In genomic region chr4:155168835-155169252, GRCm38 (mm10) we compare ENCODE assay signal across 32 mouse cellular contexts. TPM values are rescaled to one million over a fixed set of nuclear protein-coding genes. Genes with fewer than 3 reads are reported as not detected.
A peak's percentile ranks its signal among the peaks of the same experiment; 100 is the strongest.
DNase-seq lines count a peak whose midpoint lies in the region; ATAC-seq and TF ChIP-seq lines count a peak whose summit lies in the region.
"Had no signal": no experiment of that assay in that cellular context is flagged by ENCODE, and none has a peak within 500 bp of the region (broad histone marks: within the 10 kb centered on the region; RNA-seq: fewer than 3 reads in every experiment).

No protein-coding gene starts in this region.

- DNase-seq in thymus, adult 2 months, result peak; percentile 33
- DNase-seq in thymus, adult 18-20 months, result no peak
- no peak for DNase-seq in forebrain, embryonic 14.5 days (ENCODE audit: low spot score)
- DNase-seq: adrenal gland, postnatal 10 days; B cell, adult 2 months; cerebellum, adult 8-10 months; cerebellum, postnatal 36 days; embryo, embryonic 11 days; gastrocnemius, postnatal 25 days; heart, adult 18-20 months; heart, postnatal 10 days; kidney, adult 8-10 months; kidney, postnatal 10 days; lung, adult 18-20 months; lung, postnatal 14 days; midbrain, embryonic 14.5 days; right cerebral cortex, postnatal 14 days; spleen, adult 18-20 months had no signal

- H3K9me3 ChIP-seq in E14TG2a.4 (ENCODE audit: low read length), result no peaks in the 10 kb centered on the region
- H3K9me3 ChIP-seq in forebrain, embryonic 14.5 days (replicated peaks; ENCODE audit: control insufficient read depth, low read length), result no peaks in the 10 kb centered on the region
- no peaks in the 10 kb centered on the region for H3K9me3 ChIP-seq in hindbrain, embryonic 12.5 days (replicated peaks)
- H3K9me3 ChIP-seq: embryonic facial prominence, embryonic 13.5 days; forebrain, embryonic 12.5 days; heart, embryonic 12.5 days; hindbrain, embryonic 13.5 days; neural tube, embryonic 12.5 days had no signal

- TF ChIP-seq CTCF in thymus, adult 2 months (IDR thresholded peaks at IDR 0.05; ENCODE audit: borderline replicate concordance, control insufficient read depth, extremely low read depth, insufficient read depth, low read length, poor library complexity), result no peak
- TF ChIP-seq CTCF in E14TG2a.4 (conservative IDR thresholded peaks at IDR 0.05; ENCODE audit: low read length), result no peak

- no peak overlapping the region for H3K9ac ChIP-seq in forebrain, embryonic 14.5 days (ENCODE audit: low read length)
- no peak overlapping the region for H3K9ac ChIP-seq in hindbrain, embryonic 12.5 days
- H3K9ac ChIP-seq: embryonic facial prominence, embryonic 13.5 days; forebrain, embryonic 12.5 days; heart, embryonic 12.5 days; hindbrain, embryonic 13.5 days; neural tube, embryonic 12.5 days had no signal

- H3K27ac ChIP-seq in thymus, adult 2 months (ENCODE audit: control insufficient read depth, insufficient read depth, low read length), result peak overlapping the region; percentile 37; the same call in 1 of the 2 replicates
- H3K27ac ChIP-seq in forebrain, embryonic 14.5 days (ENCODE audit: low read depth, low read length), result no peak overlapping the region
- no peak overlapping the region for H3K27ac ChIP-seq in hindbrain, embryonic 12.5 days
- H3K27ac ChIP-seq: embryonic facial prominence, embryonic 13.5 days; forebrain, embryonic 12.5 days; left cerebral cortex, adult 2 months; neural tube, embryonic 12.5 days had no signal

- no peaks in the 10 kb centered on the region for H3K36me3 ChIP-seq in thymus, adult 2 months (ENCODE audit: control insufficient read depth, insufficient read depth, low read length)
- peaks cover 30% of the 10 kb centered on the region for H3K36me3 ChIP-seq in E14TG2a.4 (ENCODE audit: insufficient read depth, low read length)
- H3K36me3 ChIP-seq in forebrain, embryonic 14.5 days (ENCODE audit: control insufficient read depth, insufficient read depth, low read length), result no peaks in the 10 kb centered on the region
- H3K36me3 ChIP-seq in hindbrain, embryonic 12.5 days, result no peaks in the 10 kb centered on the region
- H3K36me3 ChIP-seq: embryonic facial prominence, embryonic 13.5 days; forebrain, embryonic 12.5 days; heart, embryonic 12.5 days; hindbrain, embryonic 13.5 days; neural tube, embryonic 12.5 days had no signal

- no peak for TF ChIP-seq POLR2A in thymus, adult 2 months (IDR thresholded peaks at IDR 0.05; ENCODE audit: control insufficient read depth, extremely low read depth, insufficient read depth, low read length, poor library complexity)

- no peaks in the 10 kb centered on the region for H3K27me3 ChIP-seq in thymus, adult 2 months (ENCODE audit: control insufficient read depth, insufficient read depth, low read length)
- H3K27me3 ChIP-seq in E14TG2a.4 (ENCODE audit: insufficient read depth, low read length), result no peaks in the 10 kb centered on the region
- H3K27me3 ChIP-seq in forebrain, embryonic 14.5 days (replicated peaks; ENCODE audit: control insufficient read depth, insufficient read depth, low read length), result no peaks in the 10 kb centered on the region
- H3K27me3 ChIP-seq in hindbrain, embryonic 12.5 days, result no peaks in the 10 kb centered on the region
- H3K27me3 ChIP-seq: embryonic facial prominence, embryonic 13.5 days; forebrain, embryonic 12.5 days; heart, embryonic 12.5 days; hindbrain, embryonic 13.5 days; megakaryocyte, embryonic 14.5 days; neural tube, embryonic 12.5 days; Patski had no signal

- ATAC-seq in inflammation-experienced regulatory T-cells, adult 6 months, result peak; percentile 62
- ATAC-seq in forebrain, embryonic 14.5 days, result no peak
- ATAC-seq in hindbrain, embryonic 12.5 days (ENCODE audit: low FRiP score), result no peak
- no peak for ATAC-seq in megakaryocyte-erythroid progenitor cell, adult 5-6 weeks (replicated peaks; ENCODE audit: low FRiP score, low TSS enrichment, poor library complexity, severe bottlenecking)
- ATAC-seq: Patski had no signal

- 12% methylated on average over 8 of the region's 8 CpGs for WGBS in thymus, adult 2 months
- WGBS in forebrain, embryonic 14.5 days, result 95% methylated on average over 8 of the region's 8 CpGs
- WGBS in hindbrain, embryonic 12.5 days, result 95% methylated on average over 8 of the region's 8 CpGs

- peaks cover 62% of the 10 kb centered on the region for H3K4me1 ChIP-seq in thymus, adult 2 months (replicated peaks; ENCODE audit: control insufficient read depth, insufficient read depth, low read length)
- H3K4me1 ChIP-seq in E14TG2a.4 (replicated peaks; ENCODE audit: low read depth, low read length), result peaks cover 100% of the 10 kb centered on the region
- H3K4me1 ChIP-seq in forebrain, embryonic 14.5 days (ENCODE audit: control insufficient read depth, insufficient read depth, low read length), result peaks cover 37% of the 10 kb centered on the region
- H3K4me1 ChIP-seq in hindbrain, embryonic 12.5 days, result peaks cover 42% of the 10 kb centered on the region

- no peak overlapping the region for H3K4me2 ChIP-seq in forebrain, embryonic 14.5 days (ENCODE audit: low read length)
- no peak overlapping the region for H3K4me2 ChIP-seq in hindbrain, embryonic 12.5 days (replicated peaks)
- H3K4me2 ChIP-seq: embryonic facial prominence, embryonic 13.5 days; forebrain, embryonic 12.5 days; heart, embryonic 12.5 days; hindbrain, embryonic 13.5 days; liver, embryonic 11.5 days; neural tube, embryonic 12.5 days had no signal

- H3K4me3 ChIP-seq in thymus, adult 2 months (ENCODE audit: control insufficient read depth, insufficient read depth, low read length), result no peak overlapping the region
- 0 out of 2 replicates have a peak overlapping the region, but pooled peaks have one; percentile 10 for H3K4me3 ChIP-seq in E14TG2a.4 (replicated peaks; ENCODE audit: low read length)
- no peak overlapping the region for H3K4me3 ChIP-seq in forebrain, embryonic 14.5 days (ENCODE audit: low read depth, low read length)
- no peak overlapping the region for H3K4me3 ChIP-seq in hindbrain, embryonic 12.5 days
- H3K4me3 ChIP-seq: embryonic facial prominence, embryonic 13.5 days; erythroblast, embryonic 14.5 days; forebrain, embryonic 12.5 days; heart, embryonic 12.5 days; hindbrain, embryonic 13.5 days; left cerebral cortex, adult 2 months; megakaryocyte, embryonic 14.5 days; neural tube, embryonic 12.5 days had no signal

RNA-seq across cellular contexts. Expression of gene Ski, which starts 53.5 kb away (rescaled TPM):
- 70.5 and 79.5 TPM in 2 replicates for polyA plus RNA-seq in thymus, adult 2 months (2012; rRNA removed)
- polyA plus RNA-seq in inflammation-experienced regulatory T-cells, adult 6 months (2017; shearing (Covaris generic)), result 10 to 100 TPM; 10.7 to 26.8 (median 26.8) TPM
- polyA plus RNA-seq in forebrain, embryonic 14.5 days (2014; fragmentation: Nextera tagmentation; extraction: Ambion mirVana), result 16.2 and 17.1 TPM in 2 replicates
- polyA plus RNA-seq in hindbrain, embryonic 12.5 days (2016; fragmentation: Nextera tagmentation; extraction: Ambion mirVana), result 12.6 and 13.5 TPM in 2 replicates
- total RNA-seq in megakaryocyte-erythroid progenitor cell, adult 5-6 weeks (2014; fragmentation: Nextera tagmentation), result 16.3 and 16.4 TPM in 2 replicates
- total RNA-seq in megakaryocyte-erythroid progenitor cell, adult 5-6 weeks (2017), result 6.7 and 7.7 TPM in 2 replicates
